Mouse (Mus musculus) embryonic fibroblast, embryonic 13.5 days (primary cell): ENCODE results near the gene Zfp974.
"Not testable (repeated sequence)": the region's sequence is repeated elsewhere in the genome, so short reads cannot be mapped to it uniquely, and the experiment has no call there.

Experiments used
- CTCF ChIP-seq: IDR thresholded peaks from 2 replicates; pipeline ENCODE4 v1.5.1; 2011; ENCODE audit warnings: mild to moderate bottlenecking, control low read depth, low read length, moderate library complexity, borderline replicate concordance; ENCODE audit not compliant: insufficient read depth
- POLR2A ChIP-seq: IDR thresholded peaks from 2 replicates; pipeline ENCODE4 v1.6.1; 2011; ENCODE audit warnings: low read depth, mild to moderate bottlenecking, control low read depth, low read length, moderate library complexity

DNA sequence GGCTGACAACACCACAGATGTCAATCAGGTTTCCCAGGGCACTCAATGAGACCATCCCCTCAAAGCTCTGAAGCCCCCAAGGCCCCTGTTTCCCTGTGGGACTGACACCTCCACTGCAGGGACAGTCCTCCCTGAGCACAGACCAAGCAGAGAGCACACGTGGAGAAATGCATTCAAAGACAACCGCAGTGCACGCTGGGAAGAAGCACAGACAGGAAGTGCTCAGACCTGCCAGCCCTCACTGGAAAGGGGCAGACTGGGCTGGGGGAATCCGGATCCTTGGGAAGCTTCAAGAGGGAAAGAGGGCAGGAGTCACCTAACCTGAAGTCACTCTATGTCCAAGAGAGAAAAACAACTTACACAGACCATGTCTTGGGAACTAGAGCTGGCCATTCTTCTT is 2.2 kb downstream of the Zfp974 start:
- TF ChIP-seq CTCF, POLR2A: not testable (repeated sequence)
